Mouse (Mus musculus) hindbrain, embryonic 11.5 days (tissue): ENCODE measurements around the gene Rab40b. TPM values are rescaled to one million over a fixed set of nuclear protein-coding genes. Genes with fewer than 3 reads are reported as not detected.
"Not testable (repeated sequence)": the region's sequence is repeated elsewhere in the genome, so short reads cannot be mapped to it uniquely, and the experiment has no call there.

Experiments
- ATAC-seq: fragments of 200-750 bp; cut with Nextera tagmentation; 2 replicates; pipeline ENCODE4 v1.8.0; 2017; ENCODE audit warnings: mild to moderate bottlenecking, moderate TSS enrichment, moderate library complexity; ENCODE audit not compliant: low FRiP score
- DNase-seq: peaks from one replicate; pipeline ENCODE4 v3.0.0-alpha.2; 2015; ENCODE audit warnings: low spot score
- H3K27ac ChIP-seq: fragments of 300-500 bp; sonication (generic); 2 replicates; pipeline ENCODE4 v1.5.1; 2014; ENCODE audit warnings: mild to moderate bottlenecking, low read depth, low read length
- H3K27me3 ChIP-seq: fragments of 300-500 bp; sonication (generic); 2 replicates; pipeline ENCODE4 v1.6.1; 2014; ENCODE audit warnings: mild to moderate bottlenecking, low read length, moderate library complexity, mixed read lengths; ENCODE audit not compliant: control insufficient read depth, insufficient read depth
- H3K36me3 ChIP-seq: fragments of 300-500 bp; sonication (generic); 2 replicates; pipeline ENCODE4 v1.6.1; 2014; ENCODE audit warnings: mild to moderate bottlenecking, low read length, moderate library complexity, mixed read lengths; ENCODE audit not compliant: control insufficient read depth, insufficient read depth
- H3K4me1 ChIP-seq: fragments of 300-500 bp; sonication (generic); replicated peaks from 2 replicates; pipeline ENCODE4 v1.6.1; 2014; ENCODE audit warnings: low read length, mixed read lengths; ENCODE audit not compliant: control insufficient read depth, insufficient read depth
- H3K4me2 ChIP-seq: fragments of 300-500 bp; sonication (generic); replicated peaks from 2 replicates; pipeline ENCODE4 v1.6.1; 2014; ENCODE audit warnings: mild to moderate bottlenecking, low read depth, low read length
- H3K4me3 ChIP-seq: fragments of 300-500 bp; sonication (generic); 2 replicates; pipeline ENCODE4 v1.5.1; 2014; ENCODE audit warnings: low read depth, low read length
- H3K9ac ChIP-seq: fragments of 300-500 bp; sonication (generic); 2 replicates; pipeline ENCODE4 v1.6.1; 2014; ENCODE audit warnings: low read depth, low read length
- H3K9me3 ChIP-seq: fragments of 300-500 bp; sonication (generic); 2 replicates; pipeline ENCODE4 v1.6.1; 2016; ENCODE audit warnings: low read length; ENCODE audit not compliant: control insufficient read depth
- WGBS: fragments of 180-500 bp; shearing (Covaris S2); extraction: QIAGEN DNeasy Blood & Tissue Kit; methylation state at CpG from one replicate; pipeline ENCODE4 v1.1.7; 2014; 5-methylcytosine and 5-hydroxymethylcytosine counted together
- polyA plus RNA-seq: library from polyadenylated mRNA; unstranded; fragments of >200 nt; fragmentation: Nextera tagmentation; extraction: Ambion mirVana; gene quantifications from 2 replicates; pipeline ENCODE4 v1.2.1, GENCODE M21; 2014

Gene Rab40b
- polyA plus RNA-seq, 1 experiment from 2014 or later: 3.3 TPM

DNA sequence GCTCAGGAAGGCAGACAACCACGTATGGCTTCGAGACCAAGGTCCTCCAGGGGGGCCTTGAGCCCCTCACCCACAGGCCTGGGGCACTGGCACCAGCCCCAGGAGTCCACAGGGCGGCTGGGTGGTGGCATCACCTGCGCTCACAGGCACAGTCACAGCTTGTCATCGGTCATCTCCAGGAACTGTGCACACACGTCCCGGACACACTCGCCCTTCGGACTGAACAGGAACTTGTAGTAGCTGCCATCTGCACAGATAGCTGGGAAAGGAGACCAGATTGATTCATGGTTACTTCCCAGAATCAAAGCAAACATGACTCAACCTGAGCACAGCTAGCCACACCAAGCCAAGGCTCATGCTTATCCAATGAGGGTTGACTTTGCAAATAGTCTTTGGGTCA is 59.8 kb downstream of the Rab40b start:
- Histone ChIP-seq H3K4me2 (no peak overlapping the region), H3K4me1 (no peaks in the 10 kb centered on the region), H3K27ac (no peak overlapping the region), H3K36me3 (no peaks in the 10 kb centered on the region), H3K27me3 (no peaks in the 10 kb centered on the region), H3K9me3 (no peaks in the 10 kb centered on the region), H3K9ac (no peak overlapping the region), H3K4me3 (no peak overlapping the region)
- DNase-seq (no peak), ATAC-seq (no peak)
- WGBS: 95% methylated on average over 9 of the region's 9 CpGs

DNA sequence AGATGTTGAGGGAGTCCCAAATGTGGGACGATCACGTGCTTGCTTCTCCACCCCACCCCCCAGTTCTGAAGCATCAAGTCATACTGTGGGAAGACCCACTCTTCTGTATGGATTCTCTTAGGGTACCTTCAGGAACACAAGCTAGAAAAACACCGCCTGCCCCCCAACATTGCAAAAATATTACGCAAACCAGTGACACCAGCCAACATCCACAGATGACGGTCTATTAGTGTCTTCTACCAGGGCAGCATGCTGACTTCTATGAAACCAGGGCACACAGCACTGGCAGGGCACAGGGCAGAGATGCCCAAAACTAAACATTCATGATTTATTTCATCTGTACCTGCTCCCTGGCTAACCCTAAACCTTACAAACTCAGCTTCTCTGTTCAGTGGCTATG is 61.4 kb downstream of the Rab40b start:
- Histone ChIP-seq H3K4me3 (no peak overlapping the region), H3K9me3 (no peaks in the 10 kb centered on the region), H3K4me1 (no peaks in the 10 kb centered on the region), H3K27me3 (no peaks in the 10 kb centered on the region), H3K27ac (no peak overlapping the region), H3K4me2 (no peak overlapping the region), H3K9ac (no peak overlapping the region), H3K36me3 (no peaks in the 10 kb centered on the region)
- WGBS: over 99% methylated on average over 5 of the region's 5 CpGs
- no peak for DNase-seq
- no peak for ATAC-seq

DNA sequence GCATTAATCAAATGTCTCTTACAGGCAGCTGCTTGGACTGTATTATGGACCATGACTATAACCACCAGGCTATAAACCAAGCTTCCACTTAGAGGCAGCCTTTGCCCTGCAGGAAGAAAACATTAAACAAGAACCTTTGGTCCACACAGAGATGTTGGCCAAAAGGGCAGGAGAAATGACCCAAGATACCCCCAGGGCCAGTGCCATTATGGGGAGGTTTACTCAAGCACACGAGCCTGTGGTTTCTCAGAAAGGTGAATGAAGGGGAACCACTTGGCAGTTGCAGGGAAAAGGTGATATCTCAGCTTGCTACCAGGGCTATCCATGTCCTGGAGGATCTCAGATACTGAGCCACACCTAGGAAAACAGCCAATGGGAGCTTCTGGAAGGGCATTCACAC is 62.0 kb downstream of the Rab40b start:
- 96% methylated on average over 1 of the region's 1 CpGs for WGBS
- no peaks in the 10 kb centered on the region for H3K27me3 ChIP-seq
- H3K4me3 ChIP-seq: no peak overlapping the region
- no peaks in the 10 kb centered on the region for H3K4me1 ChIP-seq
- no peak overlapping the region for H3K9ac ChIP-seq
- no peaks in the 10 kb centered on the region for H3K9me3 ChIP-seq
- DNase-seq (no peak), ATAC-seq (no peak)
- no peak overlapping the region for H3K27ac ChIP-seq
- no peak overlapping the region for H3K4me2 ChIP-seq
- H3K36me3 ChIP-seq: no peaks in the 10 kb centered on the region

DNA sequence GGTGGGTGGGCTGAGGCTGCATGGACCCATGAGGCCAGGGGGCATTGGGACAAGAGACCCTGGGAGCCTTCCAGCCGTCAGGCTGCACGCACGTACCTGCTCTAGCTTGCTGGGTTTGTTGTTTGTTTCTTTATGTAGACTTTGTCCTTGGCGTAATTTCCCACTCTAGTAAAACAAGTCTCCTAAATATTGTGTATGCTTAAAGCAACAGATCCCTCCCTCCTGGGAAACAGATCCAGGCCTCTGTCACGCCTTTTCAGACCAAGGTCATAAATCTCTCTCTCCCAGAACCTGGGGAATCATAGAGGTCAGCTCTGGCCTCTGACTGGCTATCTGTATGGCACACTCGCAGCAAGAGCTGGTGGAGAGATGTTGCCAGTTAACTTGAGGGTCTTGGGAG is 80.3 kb downstream of the Rab40b start:
- not testable (repeated sequence) for H3K4me2 ChIP-seq, ATAC-seq, H3K27me3 ChIP-seq, H3K9me3 ChIP-seq, H3K9ac ChIP-seq, H3K4me1 ChIP-seq, DNase-seq, H3K4me3 ChIP-seq, H3K27ac ChIP-seq
- 97% methylated on average over 6 of the region's 6 CpGs for WGBS
- H3K36me3 ChIP-seq: peaks cover 18% of the 10 kb centered on the region

DNA sequence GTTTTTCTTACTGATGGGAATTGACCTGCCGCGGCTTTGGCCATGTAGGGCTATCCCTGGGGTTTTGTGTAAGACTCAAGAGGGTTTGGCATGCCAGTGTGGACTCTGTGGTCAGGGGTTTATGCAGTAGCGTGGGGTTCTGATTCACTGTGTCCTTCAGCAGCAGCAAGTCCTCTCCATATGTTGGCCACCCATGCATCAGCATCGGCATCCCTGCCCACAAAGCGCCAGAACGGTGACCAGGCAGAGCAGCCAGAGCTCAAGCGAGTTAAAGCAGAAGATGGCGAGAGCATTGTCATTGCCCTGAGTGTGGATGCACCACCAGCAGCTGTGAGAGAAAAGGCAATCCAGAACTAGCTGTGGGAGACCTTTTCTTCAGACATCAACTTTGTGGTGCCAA is 81.4 kb downstream of the Rab40b start:
- Histone ChIP-seq H3K4me1 (no peaks in the 10 kb centered on the region), H3K27me3 (no peaks in the 10 kb centered on the region), H3K4me3 (no peak overlapping the region), H3K4me2 (no peak overlapping the region), H3K27ac (no peak overlapping the region), H3K9me3 (peaks cover 3% of the 10 kb centered on the region; the same call in 1 of the 2 replicates), H3K36me3 (peaks cover 18% of the 10 kb centered on the region), H3K9ac (no peak overlapping the region)
- ATAC-seq (no peak), DNase-seq (no peak)
- WGBS: 97% methylated on average over 8 of the region's 8 CpGs

Other genes with a start within 250 kb of the Rab40b start
- 0.20 TPM in 1 of 2 replicates, not detected in the other for gene Tex19.1, start 242.1 kb downstream of the Rab40b start, polyA plus RNA-seq
- 0.23 and 0.25 TPM in 2 replicates for gene Uts2r, start 228.0 kb downstream of the Rab40b start, polyA plus RNA-seq
- 6.2 and 7.0 TPM in 2 replicates for gene Hexdc, start 183.8 kb downstream of the Rab40b start, polyA plus RNA-seq
- 17.0 and 19.2 TPM in 2 replicates for gene Ogfod3, start 183.5 kb downstream of the Rab40b start, polyA plus RNA-seq
- 42.6 and 43.9 TPM in 2 replicates for gene Cybc1, start 158.9 kb downstream of the Rab40b start, polyA plus RNA-seq
- 75.4 and 79.1 TPM in 2 replicates for gene Narf, start 151.0 kb downstream of the Rab40b start, polyA plus RNA-seq
- 12.4 and 13.5 TPM in 2 replicates for gene Foxk2, start 128.3 kb downstream of the Rab40b start, polyA plus RNA-seq
- 97.7 and 116 TPM in 2 replicates for gene Wdr45b, start 33.8 kb downstream of the Rab40b start, polyA plus RNA-seq
- 8.5 and 8.6 TPM in 2 replicates for gene Fn3krp, start 33.1 kb upstream of the Rab40b start, polyA plus RNA-seq
- 2.1 and 2.6 TPM in 2 replicates for gene Fn3k, start 46.7 kb upstream of the Rab40b start, polyA plus RNA-seq
- 32.3 and 36.9 TPM in 2 replicates for gene Tbcd, start 63.7 kb upstream of the Rab40b start, polyA plus RNA-seq
- gene Zfp750, start 131.1 kb upstream of the Rab40b start, polyA plus RNA-seq: 0.46 and 0.79 TPM in 2 replicates